Mouse (Mus musculus) right cerebral cortex, postnatal 10 days (tissue): ENCODE measurements at regions not wholly inside any gene's neighbourhood (a gene's known extent, or its start where the extent isn't known, plus 50 kb on each side); places are given as distances from the start of the nearest gene placed in this dataset.

Experiments used
- DNase-seq, 2 experiments: peaks; one replicate each; pipeline ENCODE4 v3.0.0; 2021; ENCODE audit warnings: low spot score in 2 of 2

GRCm38 (mm10) chr7:72737792-72738191 lies 431.4 kb upstream of the Mctp2 start:
- no peak for DNase-seq

GRCm38 (mm10) chr7:72738324-72738944 lies 432.0 kb upstream of the Mctp2 start:
- DNase-seq = no peak

- no peak for DNase-seq
These were observed 436.0 kb upstream of the Mctp2 start for GRCm38 (mm10) chr7:72742376-72742775.

GRCm38 (mm10) chr7:72751501-72751917 lies 445.1 kb upstream of the Mctp2 start:
- DNase-seq = no peak

- DNase-seq = no peak
These were observed 446.7 kb upstream of the Mctp2 start for GRCm38 (mm10) chr7:72753053-72753559.

- no peak for DNase-seq
These were observed 456.3 kb upstream of the Mctp2 start for GRCm38 (mm10) chr7:72762711-72763110.

- no peak for DNase-seq
These were observed 462.3 kb upstream of the Mctp2 start for GRCm38 (mm10) chr7:72768705-72769104.

- peak in 1 of 2 experiments; percentile 24 for DNase-seq
These were observed 467.8 kb upstream of the Mctp2 start for GRCm38 (mm10) chr7:72774031-72774770.

GRCm38 (mm10) chr7:72774771-72775119 lies 468.3 kb upstream of the Mctp2 start:
- DNase-seq = no peak

- no peak for DNase-seq
These were observed 480.9 kb upstream of the Mctp2 start for GRCm38 (mm10) chr7:72787306-72787705.

- no peak for DNase-seq
These were observed 481.9 kb upstream of the Mctp2 start for GRCm38 (mm10) chr7:72788261-72788660.

- no peak for DNase-seq
These were observed 515.7 kb upstream of the Mctp2 start for GRCm38 (mm10) chr7:72822142-72822541.

- no peak for DNase-seq
These were observed 520.2 kb upstream of the Mctp2 start for GRCm38 (mm10) chr7:72826597-72826996.

GRCm38 (mm10) chr7:72835423-72835822 lies 529.0 kb upstream of the Mctp2 start:
- no peak for DNase-seq

GRCm38 (mm10) chr7:72836026-72836425 lies 529.6 kb upstream of the Mctp2 start:
- no peak for DNase-seq

- no peak for DNase-seq
These were observed 530.1 kb upstream of the Mctp2 start for GRCm38 (mm10) chr7:72836457-72836985.

- DNase-seq = peak; percentile 19 to 23
These were observed 531.7 kb upstream of the Mctp2 start for GRCm38 (mm10) chr7:72837992-72838655.

- peak; percentile 25 to 29 for DNase-seq
These were observed 524.0 kb upstream of the Rgma start for GRCm38 (mm10) chr7:72851346-72851745.

GRCm38 (mm10) chr7:72854501-72855002 lies 520.8 kb upstream of the Rgma start:
- DNase-seq = no peak

- DNase-seq = no peak
These were observed 508.1 kb upstream of the Rgma start for GRCm38 (mm10) chr7:72866966-72867754.

- DNase-seq = no peak
These were observed 506.2 kb upstream of the Rgma start for GRCm38 (mm10) chr7:72869068-72869467.
